9 mouse cellular contexts compared by ENCODE assay signal in the genomic region with DNA sequence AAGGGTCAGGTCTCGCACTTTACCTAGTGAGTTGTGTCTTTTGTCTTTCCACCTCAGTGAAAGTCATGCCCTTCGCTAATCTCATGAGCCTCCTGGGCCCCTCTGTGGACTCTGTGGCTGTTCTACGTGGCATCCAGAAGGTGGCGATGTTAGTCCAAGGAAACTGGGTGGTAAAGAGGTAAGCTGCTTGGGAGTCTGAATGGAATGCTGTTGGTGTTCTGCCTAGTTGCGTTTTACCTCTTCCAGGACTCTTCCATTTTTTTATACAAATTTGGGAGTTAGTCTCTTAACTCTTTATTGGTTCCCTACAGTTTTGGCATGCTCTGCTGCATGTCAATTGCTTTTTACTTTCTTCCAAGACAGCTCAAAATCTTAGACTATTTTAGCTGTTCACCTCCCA. TPM values are rescaled to one million over a fixed set of nuclear protein-coding genes. Genes with fewer than 3 reads are reported as not detected.
A peak's percentile ranks its signal among the peaks of the same experiment; 100 is the strongest.
DNase-seq lines count a peak whose midpoint lies in the region; ATAC-seq and TF ChIP-seq lines count a peak whose summit lies in the region.
"Had no signal": no experiment of that assay in that cellular context is flagged by ENCODE, and none has a peak within 500 bp of the region (broad histone marks: within the 10 kb centered on the region; RNA-seq: fewer than 3 reads in every experiment).

No protein-coding gene starts in this region.

- whole genome bisulfite sequencing in forebrain, embryonic 11.5 days = 36% methylated on average over 5 of the region's 5 CpGs
- WGBS in forebrain, embryonic 15.5 days = 20% methylated on average over 5 of the region's 5 CpGs
- 21% methylated on average over 5 of the region's 5 CpGs for WGBS in forebrain, embryonic 13.5 days
- WGBS in kidney, embryonic 15.5 days = 42% methylated on average over 5 of the region's 5 CpGs
- WGBS in lung, embryonic 16.5 days = 25% methylated on average over 5 of the region's 5 CpGs
- WGBS in spleen, adult 2 months = 66% methylated on average over 5 of the region's 5 CpGs

- DNase-seq in forebrain, embryonic 11.5 days (ENCODE audit: low spot score) = peak; percentile 68
- DNase-seq in A20 (ENCODE audit: low read depth, low spot score) = peak; percentile 52
- DNase-seq in adrenal gland, adult 2 months = peak; percentile 60
- peak in 1 of 2 experiments; percentile 36 for DNase-seq in spleen, adult 2 months (ENCODE audit: low read depth in 1 of 2, low spot score in 2 of 2)

- no peak for TF ChIP-seq POLR2A in spleen, adult 2 months (IDR thresholded peaks at IDR 0.05; ENCODE audit: low read depth, low read length)

- H3K27ac ChIP-seq in forebrain, embryonic 11.5 days (ENCODE audit: low read depth, low read length) = no peak overlapping the region
- no peak overlapping the region for H3K27ac ChIP-seq in forebrain, embryonic 15.5 days (replicated peaks)
- no peak overlapping the region for H3K27ac ChIP-seq in forebrain, embryonic 13.5 days
- H3K27ac ChIP-seq in kidney, embryonic 15.5 days = no peak overlapping the region
- H3K27ac ChIP-seq in lung, embryonic 16.5 days (ENCODE audit: low read length) = no peak overlapping the region
- no peak overlapping the region for H3K27ac ChIP-seq in spleen, adult 2 months (ENCODE audit: insufficient read depth, low read length)

- no peaks in the 10 kb centered on the region for H3K27me3 ChIP-seq in forebrain, embryonic 11.5 days (ENCODE audit: control insufficient read depth, insufficient read depth, low read length)
- no peaks in the 10 kb centered on the region for H3K27me3 ChIP-seq in forebrain, embryonic 15.5 days
- H3K27me3 ChIP-seq in forebrain, embryonic 13.5 days = no peaks in the 10 kb centered on the region
- H3K27me3 ChIP-seq in kidney, embryonic 15.5 days = no peaks in the 10 kb centered on the region
- H3K27me3 ChIP-seq in lung, embryonic 16.5 days (ENCODE audit: control insufficient read depth, insufficient read depth, low read depth, low read length) = no peaks in the 10 kb centered on the region
- H3K27me3 ChIP-seq in spleen, adult 2 months (ENCODE audit: control insufficient read depth, insufficient read depth, low read length) = no peaks in the 10 kb centered on the region

- TF ChIP-seq CTCF in spleen, adult 2 months (IDR thresholded peaks at IDR 0.05; ENCODE audit: extremely low read depth, insufficient read depth, insufficient read length, insufficient replicate concordance) = peak; percentile 76; the same call in 1 of the 2 replicates

- H3K4me3 ChIP-seq in forebrain, embryonic 11.5 days (ENCODE audit: low read depth, low read length) = no peak overlapping the region
- H3K4me3 ChIP-seq in forebrain, embryonic 15.5 days = no peak overlapping the region
- H3K4me3 ChIP-seq in forebrain, embryonic 13.5 days = no peak overlapping the region
- no peak overlapping the region for H3K4me3 ChIP-seq in kidney, embryonic 15.5 days (replicated peaks)
- H3K4me3 ChIP-seq in lung, embryonic 16.5 days (ENCODE audit: low read length) = no peak overlapping the region
- H3K4me3 ChIP-seq in spleen, adult 2 months (ENCODE audit: extremely low read depth, insufficient read depth, insufficient read length) = no peak overlapping the region

- H3K4me1 ChIP-seq in forebrain, embryonic 11.5 days (replicated peaks; ENCODE audit: control insufficient read depth, insufficient read depth, low read length) = no peaks in the 10 kb centered on the region
- no peaks in the 10 kb centered on the region for H3K4me1 ChIP-seq in forebrain, embryonic 15.5 days
- no peaks in the 10 kb centered on the region for H3K4me1 ChIP-seq in forebrain, embryonic 13.5 days
- no peaks in the 10 kb centered on the region for H3K4me1 ChIP-seq in kidney, embryonic 15.5 days
- H3K4me1 ChIP-seq in lung, embryonic 16.5 days (replicated peaks; ENCODE audit: control insufficient read depth, insufficient read depth, low read length) = no peaks in the 10 kb centered on the region
- no peaks in the 10 kb centered on the region for H3K4me1 ChIP-seq in spleen, adult 2 months (ENCODE audit: control insufficient read depth, insufficient read depth, insufficient read length)

- H3K9me3 ChIP-seq in forebrain, embryonic 11.5 days (ENCODE audit: control insufficient read depth, low read length) = no peaks in the 10 kb centered on the region
- no peaks in the 10 kb centered on the region for H3K9me3 ChIP-seq in forebrain, embryonic 15.5 days
- H3K9me3 ChIP-seq in forebrain, embryonic 13.5 days (replicated peaks) = no peaks in the 10 kb centered on the region
- H3K9me3 ChIP-seq in kidney, embryonic 15.5 days (replicated peaks) = no peaks in the 10 kb centered on the region
- H3K9me3 ChIP-seq in lung, embryonic 16.5 days (ENCODE audit: control insufficient read depth, low read length) = no peaks in the 10 kb centered on the region

- no peak overlapping the region for H3K4me2 ChIP-seq in forebrain, embryonic 11.5 days (ENCODE audit: low read depth, low read length, severe bottlenecking)
- H3K4me2 ChIP-seq in forebrain, embryonic 15.5 days (replicated peaks) = no peak overlapping the region
- no peak overlapping the region for H3K4me2 ChIP-seq in forebrain, embryonic 13.5 days
- no peak overlapping the region for H3K4me2 ChIP-seq in kidney, embryonic 15.5 days
- H3K4me2 ChIP-seq in lung, embryonic 16.5 days (ENCODE audit: low read depth, low read length) = no peak overlapping the region

- ATAC-seq in forebrain, embryonic 11.5 days (replicated peaks; ENCODE audit: low FRiP score) = 0 out of 2 replicates have a peak, but pooled peaks have one; percentile 55
- no peak; the same call in 1 of the 2 replicates for ATAC-seq in forebrain, embryonic 15.5 days (replicated peaks)
- peak; percentile 70; the same call in 1 of the 2 replicates for ATAC-seq in forebrain, embryonic 13.5 days
- 0 out of 2 replicates have a peak, but pooled peaks have one; percentile 69 for ATAC-seq in kidney, embryonic 15.5 days (replicated peaks; ENCODE audit: low FRiP score)
- ATAC-seq in lung, embryonic 16.5 days (ENCODE audit: low read depth) = peak; percentile 81

- peaks cover 8% of the 10 kb centered on the region; the same call in 1 of the 2 replicates for H3K36me3 ChIP-seq in forebrain, embryonic 11.5 days (ENCODE audit: control insufficient read depth, insufficient read depth, low read length)
- peaks cover 80% of the 10 kb centered on the region for H3K36me3 ChIP-seq in forebrain, embryonic 15.5 days
- peaks cover 93% of the 10 kb centered on the region for H3K36me3 ChIP-seq in forebrain, embryonic 13.5 days (ENCODE audit: poor library complexity, severe bottlenecking)
- H3K36me3 ChIP-seq in kidney, embryonic 15.5 days = peaks cover 99% of the 10 kb centered on the region
- peaks cover 35% of the 10 kb centered on the region for H3K36me3 ChIP-seq in lung, embryonic 16.5 days (ENCODE audit: control insufficient read depth, insufficient read depth, low read length)
- peaks cover 46% of the 10 kb centered on the region for H3K36me3 ChIP-seq in spleen, adult 2 months (ENCODE audit: control insufficient read depth, insufficient read depth, low read length)

- H3K9ac ChIP-seq in forebrain, embryonic 11.5 days (ENCODE audit: low read length) = no peak overlapping the region
- H3K9ac ChIP-seq in forebrain, embryonic 15.5 days (replicated peaks) = no peak overlapping the region
- no peak overlapping the region for H3K9ac ChIP-seq in forebrain, embryonic 13.5 days
- H3K9ac ChIP-seq in kidney, embryonic 15.5 days = no peak overlapping the region
- no peak overlapping the region for H3K9ac ChIP-seq in lung, embryonic 16.5 days (ENCODE audit: low read length)

RNA-seq across cellular contexts. Expression of a gene that starts 17.2 kb away (rescaled TPM):
- polyA plus RNA-seq in forebrain, embryonic 11.5 days (2014; fragmentation: Nextera tagmentation; extraction: Ambion mirVana) = 27.1 and 29.1 TPM in 2 replicates
- 31.6 and 31.9 TPM in 2 replicates for polyA plus RNA-seq in forebrain, embryonic 15.5 days (2015; fragmentation: Nextera tagmentation; extraction: Ambion mirVana)
- total RNA-seq in adrenal gland, adult 2 months (2021) = 10 to 100 TPM; 22.5 to 23.0 TPM
- 15.1 and 15.5 TPM in 2 replicates for polyA plus RNA-seq in adrenal gland, adult 2 months (2012; rRNA removed)
- 27.1 and 30.1 TPM in 2 replicates for polyA plus RNA-seq in forebrain, embryonic 13.5 days (2015; fragmentation: Nextera tagmentation; extraction: Ambion mirVana)
- polyA plus RNA-seq in kidney, embryonic 15.5 days (2015; fragmentation: Nextera tagmentation; extraction: Ambion mirVana) = 42.7 and 44.0 TPM in 2 replicates
- polyA plus RNA-seq in lung, embryonic 16.5 days (2015; fragmentation: Nextera tagmentation; extraction: Ambion mirVana) = 27.7 and 28.3 TPM in 2 replicates
- 14.2 and 16.7 TPM in 2 replicates for polyA plus RNA-seq in spleen, adult 2 months (2012; rRNA removed)

RNA-seq across cellular contexts. Expression of a gene that starts 47.4 kb away (rescaled TPM):
- 15.6 and 16.3 TPM in 2 replicates for polyA plus RNA-seq in forebrain, embryonic 11.5 days (2014; fragmentation: Nextera tagmentation; extraction: Ambion mirVana)
- polyA plus RNA-seq in forebrain, embryonic 15.5 days (2015; fragmentation: Nextera tagmentation; extraction: Ambion mirVana) = 9.8 and 10.5 TPM in 2 replicates
- total RNA-seq in adrenal gland, adult 2 months (2021) = 1 to 10 TPM; 8.6 to 9.0 TPM
- 7.4 and 11.0 TPM in 2 replicates for polyA plus RNA-seq in adrenal gland, adult 2 months (2012; rRNA removed)
- 11.1 TPM in 2 replicates for polyA plus RNA-seq in forebrain, embryonic 13.5 days (2015; fragmentation: Nextera tagmentation; extraction: Ambion mirVana)
- 11.3 and 11.6 TPM in 2 replicates for polyA plus RNA-seq in kidney, embryonic 15.5 days (2015; fragmentation: Nextera tagmentation; extraction: Ambion mirVana)
- polyA plus RNA-seq in lung, embryonic 16.5 days (2015; fragmentation: Nextera tagmentation; extraction: Ambion mirVana) = 8.5 and 9.2 TPM in 2 replicates
- 29.4 and 57.4 TPM in 2 replicates for polyA plus RNA-seq in spleen, adult 2 months (2012; rRNA removed)

RNA-seq across cellular contexts. Expression of a gene that starts 47.6 kb away (rescaled TPM):
- 0.23 and 0.48 TPM in 2 replicates for polyA plus RNA-seq in forebrain, embryonic 11.5 days (2014; fragmentation: Nextera tagmentation; extraction: Ambion mirVana)
- polyA plus RNA-seq in forebrain, embryonic 15.5 days (2015; fragmentation: Nextera tagmentation; extraction: Ambion mirVana) = 0.28 and 0.64 TPM in 2 replicates
- not detected for total RNA-seq in adrenal gland, adult 2 months (2021)
- 0.06 and 0.28 TPM in 2 replicates for polyA plus RNA-seq in adrenal gland, adult 2 months (2012; rRNA removed)
- polyA plus RNA-seq in forebrain, embryonic 13.5 days (2015; fragmentation: Nextera tagmentation; extraction: Ambion mirVana) = 0.31 and 0.45 TPM in 2 replicates
- polyA plus RNA-seq in kidney, embryonic 15.5 days (2015; fragmentation: Nextera tagmentation; extraction: Ambion mirVana) = not detected in 2 replicates
- polyA plus RNA-seq in lung, embryonic 16.5 days (2015; fragmentation: Nextera tagmentation; extraction: Ambion mirVana) = 0.23 TPM in 1 of 2 replicates, not detected in the other
- polyA plus RNA-seq in spleen, adult 2 months (2012; rRNA removed) = 0.11 TPM in 2 replicates
- total RNA-seq: adrenal gland, postnatal 4 days had no signal
